Mouse (Mus musculus): ENCODE measurements around the gene Homer2.

DNA sequence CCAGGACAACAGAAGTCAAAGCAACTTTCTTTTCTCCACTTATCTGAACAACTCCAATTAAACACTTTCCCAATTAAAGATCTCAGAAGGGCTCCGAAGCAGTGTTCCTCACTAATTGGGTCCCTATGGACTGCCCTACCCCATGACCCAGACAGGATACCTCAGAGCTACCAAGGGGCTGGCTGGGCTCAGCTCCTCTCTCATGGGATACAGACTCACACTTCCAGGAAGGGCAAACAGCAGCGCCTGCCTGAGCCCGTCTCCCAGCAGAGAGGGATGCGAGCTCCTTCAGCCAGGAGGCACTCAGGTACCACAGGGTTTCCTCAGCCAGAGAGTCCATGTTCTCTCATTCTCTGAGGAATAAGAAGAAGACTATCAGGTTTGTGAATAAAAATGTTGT, 9.4 kb downstream of the Homer2 start:
- TF ChIP-seq CTCF (IDR thresholded peaks at IDR 0.05; ENCODE audit: borderline replicate concordance, extremely low read depth, insufficient read depth, insufficient read length) (no peak), POLR2A (IDR thresholded peaks at IDR 0.05; ENCODE audit: borderline replicate concordance, extremely low read depth, insufficient read depth, insufficient read length, poor library complexity, severe bottlenecking) (no peak)
